Mouse (Mus musculus) CD8-positive naive resting alpha-beta T cell, adult 2 months (primary cell): ENCODE measurements around the gene Disp3.

Experiments used
- DNase-seq, 2 experiments: peaks; one replicate each; pipeline ENCODE4 v3.0.0; 2022; ENCODE audit warnings: low read depth in 2 of 2, low spot score in 2 of 2

Gene Disp3

GRCm38 (mm10) chr4:148220656-148221055 is 67.1 kb downstream of the Disp3 start:
- DNase-seq: no peak

GRCm38 (mm10) chr4:148218238-148218637 is 69.5 kb downstream of the Disp3 start:
- no peak for DNase-seq

GRCm38 (mm10) chr4:148215264-148215900 is 72.4 kb downstream of the Disp3 start:
- DNase-seq: no peak

DNA sequence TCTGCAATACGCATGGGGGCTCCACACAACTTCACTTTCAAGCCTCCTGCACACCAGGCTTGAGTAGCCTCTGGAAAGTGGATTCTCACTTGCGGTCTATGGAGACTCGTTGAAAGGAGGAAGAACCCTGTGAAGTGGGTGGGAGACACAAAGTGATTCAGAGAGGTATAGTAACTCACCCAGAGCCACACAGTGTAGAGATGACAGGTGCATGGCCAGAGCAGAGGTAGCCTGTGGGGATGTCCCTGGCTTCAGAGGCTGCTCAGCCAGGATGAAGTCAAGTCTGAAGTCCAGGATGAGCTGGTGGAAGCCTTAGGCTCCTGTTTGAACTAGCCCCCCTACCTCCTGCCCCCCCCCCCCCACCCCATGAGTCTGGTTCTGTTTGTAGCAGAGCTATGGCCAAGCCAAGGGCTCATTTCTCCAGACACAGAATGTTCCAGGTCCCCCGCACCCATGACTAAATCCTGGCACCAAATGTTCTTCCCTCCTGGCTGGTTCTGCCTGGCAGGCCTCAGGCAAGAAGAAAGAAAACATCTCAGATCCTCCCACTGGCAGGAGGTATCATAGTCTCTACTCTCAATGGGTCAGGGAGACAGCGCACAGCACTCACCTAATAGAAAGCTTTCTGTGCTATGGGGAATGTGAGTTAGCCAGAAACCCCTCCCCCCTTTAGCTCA is 73.2 kb downstream of the Disp3 start:
- no peak for DNase-seq

GRCm38 (mm10) chr4:148204873-148205232 is 82.9 kb downstream of the Disp3 start:
- DNase-seq: no peak

- no peak for DNase-seq
Measured at GRCm38 (mm10) chr4:148204061-148204872, 83.5 kb downstream of the Disp3 start.

GRCm38 (mm10) chr4:148203557-148203956 is 84.2 kb downstream of the Disp3 start:
- no peak for DNase-seq

DNA sequence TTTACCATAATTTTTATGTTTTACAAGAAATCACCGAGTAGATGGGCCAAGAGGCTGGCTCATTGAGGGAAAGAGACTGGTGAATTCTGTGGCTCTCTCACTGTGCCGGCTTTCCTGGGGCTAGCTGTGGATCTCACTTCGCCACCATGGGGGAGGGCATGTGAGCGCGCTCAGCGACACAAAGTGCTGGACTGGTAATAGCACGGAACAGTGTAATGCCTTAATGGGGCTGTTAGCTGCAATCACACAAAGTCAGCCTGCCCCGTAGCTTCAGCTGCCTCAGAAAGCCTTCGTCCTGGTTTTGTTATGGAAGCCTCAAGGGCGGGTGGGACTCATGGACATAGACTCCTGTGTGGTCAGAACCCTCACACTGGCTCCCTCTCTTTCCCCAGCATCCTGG is 89.0 kb downstream of the Disp3 start:
- no peak for DNase-seq

GRCm38 (mm10) chr4:148194400-148194799 is 93.4 kb downstream of the Disp3 start:
- DNase-seq: no peak

- DNase-seq: no peak
Measured at GRCm38 (mm10) chr4:148192707-148193245, 95.0 kb downstream of the Disp3 start.
